Mouse (Mus musculus) cerebellum, postnatal 14 days (tissue): Measurements from ENCODE around the gene Cd8b1.

Source experiments
- DNase-seq, 2 experiments: peaks; one replicate each; pipeline ENCODE4 v3.0.0; 2021; ENCODE audit warnings: mixed read lengths in 2 of 2

Cd8b1 gene

GRCm38 (mm10) chr6:71352201-71352600 is 29.6 kb downstream of the Cd8b1 start:
- no peak for DNase-seq

- no peak for DNase-seq
These were observed 30.4 kb downstream of the Cd8b1 start for GRCm38 (mm10) chr6:71352866-71353427.

- DNase-seq: no peak
These were observed 31.1 kb downstream of the Cd8b1 start for GRCm38 (mm10) chr6:71353722-71354121.

GRCm38 (mm10) chr6:71357493-71357892 is 34.9 kb downstream of the Cd8b1 start:
- DNase-seq: no peak

GRCm38 (mm10) chr6:71360221-71360620 is 37.6 kb downstream of the Cd8b1 start:
- no peak for DNase-seq

- DNase-seq: no peak
These were observed 38.2 kb downstream of the Cd8b1 start for GRCm38 (mm10) chr6:71360751-71361150.

GRCm38 (mm10) chr6:71361156-71361670 is 38.6 kb downstream of the Cd8b1 start:
- no peak for DNase-seq

- no peak for DNase-seq
These were observed 41.4 kb downstream of the Cd8b1 start for GRCm38 (mm10) chr6:71363995-71364394.

- no peak for DNase-seq
These were observed 46.8 kb downstream of the Cd8b1 start for GRCm38 (mm10) chr6:71369416-71369815.

- DNase-seq: no peak
These were observed 48.6 kb downstream of the Cd8b1 start for GRCm38 (mm10) chr6:71371085-71371605.

- no peak for DNase-seq
These were observed 49.6 kb downstream of the Cd8b1 start for GRCm38 (mm10) chr6:71372041-71372720.

GRCm38 (mm10) chr6:71373249-71373775 is 50.7 kb downstream of the Cd8b1 start, which contains the start of gene Cd8a:
Gene Cd8a (plus strand): TSS chr6:71373427.
- no peak for DNase-seq

GRCm38 (mm10) chr6:71374311-71374829 is 51.8 kb downstream of the Cd8b1 start:
- no peak for DNase-seq

GRCm38 (mm10) chr6:71374921-71375320 is 52.3 kb downstream of the Cd8b1 start:
- no peak for DNase-seq

GRCm38 (mm10) chr6:71376711-71377110 is 54.1 kb downstream of the Cd8b1 start:
- no peak for DNase-seq

GRCm38 (mm10) chr6:71381654-71382053 is 59.1 kb downstream of the Cd8b1 start:
- no peak for DNase-seq
